Mouse (Mus musculus): Measurements from ENCODE around the gene Plekha6. TPM values are rescaled to one million over a fixed set of nuclear protein-coding genes. Genes with fewer than 3 reads are reported as not detected.

The Plekha6 gene
- polyA plus RNA-seq, 2 experiments: 0.81 to 2.1 TPM

- H3K27me3 ChIP-seq (ENCODE audit: control insufficient read depth, insufficient read depth, low read length): no peaks in the 10 kb centered on the region
- 52% methylated on average over 7 of the region's 7 CpGs for WGBS (ENCODE audit: insufficient replicate concordance)
- no peak overlapping the region for H3K9ac ChIP-seq (replicated peaks)
- no peak overlapping the region for H3K4me3 ChIP-seq (ENCODE audit: insufficient read depth in 1 of 2, low read depth in 2 of 2, low read length in 2 of 2)
- no peak overlapping the region for H3K4me2 ChIP-seq (ENCODE audit: low read depth)
- no peaks in the 10 kb centered on the region for H3K4me1 ChIP-seq (replicated peaks; ENCODE audit: control insufficient read depth in 2 of 2, insufficient read depth in 2 of 2, low read length in 1 of 2)
- H3K27ac ChIP-seq: no peak overlapping the region
- H3K36me3 ChIP-seq (replicated peaks; ENCODE audit: control insufficient read depth, insufficient read depth, low read depth): no peaks in the 10 kb centered on the region
- no peak for DNase-seq (ENCODE audit: low read depth in 3 of 3, low spot score in 3 of 3)
- no peak for ATAC-seq (ENCODE audit: insufficient read depth)
- no peaks in the 10 kb centered on the region for H3K9me3 ChIP-seq (ENCODE audit: control insufficient read depth, low read length)
- TF ChIP-seq EP300 (IDR thresholded peaks at IDR 0.05; ENCODE audit: low read depth): no peak
- TF ChIP-seq CTCF (IDR thresholded peaks at IDR 0.05; ENCODE audit: low read depth): no peak
Observed at GRCm38 (mm10) chr1:133210766-133211165, 46.8 kb downstream of the Plekha6 start.

GRCm38 (mm10) chr1:133212273-133212672 lies 48.3 kb downstream of the Plekha6 start:
- H3K9me3 ChIP-seq (ENCODE audit: control insufficient read depth, low read length): no peaks in the 10 kb centered on the region
- ATAC-seq (ENCODE audit: insufficient read depth): no peak
- 47% methylated on average over 4 of the region's 4 CpGs for WGBS (ENCODE audit: insufficient replicate concordance)
- no peaks in the 10 kb centered on the region for H3K27me3 ChIP-seq (ENCODE audit: control insufficient read depth, insufficient read depth, low read length)
- H3K4me3 ChIP-seq (ENCODE audit: insufficient read depth in 1 of 2, low read depth in 2 of 2, low read length in 2 of 2): no peak overlapping the region
- no peak overlapping the region for H3K9ac ChIP-seq (replicated peaks)
- no peak overlapping the region for H3K4me2 ChIP-seq (ENCODE audit: low read depth)
- DNase-seq (ENCODE audit: low read depth in 3 of 3, low spot score in 3 of 3): no peak
- H3K4me1 ChIP-seq (replicated peaks; ENCODE audit: control insufficient read depth in 2 of 2, insufficient read depth in 2 of 2, low read length in 1 of 2): no peaks in the 10 kb centered on the region
- H3K36me3 ChIP-seq (replicated peaks; ENCODE audit: control insufficient read depth, insufficient read depth, low read depth): no peaks in the 10 kb centered on the region
- TF ChIP-seq CTCF (IDR thresholded peaks at IDR 0.05; ENCODE audit: low read depth) (no peak), EP300 (IDR thresholded peaks at IDR 0.05; ENCODE audit: low read depth) (no peak)
- no peak overlapping the region for H3K27ac ChIP-seq

- TF ChIP-seq EP300 (IDR thresholded peaks at IDR 0.05; ENCODE audit: low read depth) (no peak), CTCF (IDR thresholded peaks at IDR 0.05; ENCODE audit: low read depth) (no peak)
- 65% methylated on average over 7 of the region's 7 CpGs for WGBS (ENCODE audit: insufficient replicate concordance)
- ATAC-seq (ENCODE audit: insufficient read depth) (no peak), DNase-seq (ENCODE audit: low read depth in 3 of 3, low spot score in 3 of 3) (no peak)
- no peak overlapping the region for H3K4me2 ChIP-seq (ENCODE audit: low read depth)
- no peaks in the 10 kb centered on the region for H3K36me3 ChIP-seq (replicated peaks; ENCODE audit: control insufficient read depth, insufficient read depth, low read depth)
- H3K4me3 ChIP-seq (ENCODE audit: insufficient read depth in 1 of 2, low read depth in 2 of 2, low read length in 2 of 2): no peak overlapping the region
- no peak overlapping the region for H3K27ac ChIP-seq
- no peak overlapping the region for H3K9ac ChIP-seq (replicated peaks)
- H3K4me1 ChIP-seq (replicated peaks; ENCODE audit: control insufficient read depth in 2 of 2, insufficient read depth in 2 of 2, low read length in 1 of 2): no peaks in the 10 kb centered on the region
- no peaks in the 10 kb centered on the region for H3K9me3 ChIP-seq (ENCODE audit: control insufficient read depth, low read length)
- H3K27me3 ChIP-seq (ENCODE audit: control insufficient read depth, insufficient read depth, low read length): no peaks in the 10 kb centered on the region
Observed at GRCm38 (mm10) chr1:133213098-133213497, 49.1 kb downstream of the Plekha6 start.

DNA sequence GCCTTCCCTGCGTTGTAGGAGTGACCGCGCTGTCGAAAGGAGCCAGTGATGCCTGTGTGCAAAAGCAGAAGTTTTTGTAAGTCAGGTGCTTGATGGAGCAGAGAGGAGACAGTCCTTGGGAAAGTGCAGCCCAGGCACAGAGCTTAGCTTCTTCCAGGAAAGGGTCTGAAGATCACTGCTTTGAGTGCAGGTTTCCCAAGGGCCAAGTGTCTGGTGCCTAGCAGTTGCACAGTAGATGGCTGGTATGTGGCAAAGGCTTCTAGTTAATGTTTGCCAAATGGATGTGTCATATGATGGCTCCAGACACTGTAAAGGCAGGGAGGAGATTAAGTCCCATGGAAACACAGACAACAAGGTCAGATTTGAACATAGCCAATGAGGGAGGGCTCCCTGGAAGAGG lies 49.9 kb downstream of the Plekha6 start:
- H3K4me3 ChIP-seq (ENCODE audit: insufficient read depth in 1 of 2, low read depth in 2 of 2, low read length in 2 of 2): no peak overlapping the region
- no peaks in the 10 kb centered on the region for H3K36me3 ChIP-seq (replicated peaks; ENCODE audit: control insufficient read depth, insufficient read depth, low read depth)
- no peaks in the 10 kb centered on the region for H3K4me1 ChIP-seq (replicated peaks; ENCODE audit: control insufficient read depth in 2 of 2, insufficient read depth in 2 of 2, low read length in 1 of 2)
- H3K27ac ChIP-seq: no peak overlapping the region
- H3K9me3 ChIP-seq (ENCODE audit: control insufficient read depth, low read length): no peaks in the 10 kb centered on the region
- H3K9ac ChIP-seq (replicated peaks): no peak overlapping the region
- DNase-seq (ENCODE audit: low read depth in 3 of 3, low spot score in 3 of 3): no peak
- TF ChIP-seq CTCF (IDR thresholded peaks at IDR 0.05; ENCODE audit: low read depth): no peak
- TF ChIP-seq EP300 (IDR thresholded peaks at IDR 0.05; ENCODE audit: low read depth): no peak
- 78% methylated on average over 4 of the region's 4 CpGs for WGBS (ENCODE audit: insufficient replicate concordance)
- no peak overlapping the region for H3K4me2 ChIP-seq (ENCODE audit: low read depth)
- ATAC-seq (ENCODE audit: insufficient read depth): no peak
- H3K27me3 ChIP-seq (ENCODE audit: control insufficient read depth, insufficient read depth, low read length): no peaks in the 10 kb centered on the region

GRCm38 (mm10) chr1:133214672-133215359 lies 50.8 kb downstream of the Plekha6 start:
- 43% methylated on average over 7 of the region's 7 CpGs for WGBS (ENCODE audit: insufficient replicate concordance)
- Histone ChIP-seq H3K9me3 (ENCODE audit: control insufficient read depth, low read length) (no peaks in the 10 kb centered on the region), H3K4me2 (ENCODE audit: low read depth) (no peak overlapping the region), H3K27ac (no peak overlapping the region), H3K9ac (replicated peaks) (no peak overlapping the region), H3K36me3 (replicated peaks; ENCODE audit: control insufficient read depth, insufficient read depth, low read depth) (no peaks in the 10 kb centered on the region), H3K4me3 (ENCODE audit: insufficient read depth in 1 of 2, low read depth in 2 of 2, low read length in 2 of 2) (no peak overlapping the region), H3K4me1 (replicated peaks; ENCODE audit: control insufficient read depth in 2 of 2, insufficient read depth in 2 of 2, low read length in 1 of 2) (no peaks in the 10 kb centered on the region), H3K27me3 (ENCODE audit: control insufficient read depth, insufficient read depth, low read length) (no peaks in the 10 kb centered on the region)
- TF ChIP-seq EP300 (IDR thresholded peaks at IDR 0.05; ENCODE audit: low read depth): no peak
- no peak for TF ChIP-seq CTCF (IDR thresholded peaks at IDR 0.05; ENCODE audit: low read depth)
- no peak for ATAC-seq (ENCODE audit: insufficient read depth)
- DNase-seq (ENCODE audit: low read depth in 3 of 3, low spot score in 3 of 3): no peak
